Mouse (Mus musculus) gastrocnemius, adult 8-10 months (tissue): Measurements from ENCODE around the gene Gprc5d. TPM values are rescaled to one million over a fixed set of nuclear protein-coding genes. Genes with fewer than 3 reads are reported as not detected.

Source experiments
- DNase-seq, 2 experiments: peaks; one replicate each; pipeline ENCODE4 v3.0.0; 2022; ENCODE audit warnings: low spot score in 2 of 2
- total RNA-seq, 4 experiments: library from RNA; stranded (reverse); gene quantifications; 2 replicates each; pipeline ENCODE4 v1.2.4; 2022

Gene Gprc5d
- total RNA-seq: not detected

- no peak for DNase-seq
Measured at GRCm38 (mm10) chr6:135118183-135118582, at the start of gene Gprc5d. Gene Gprc5d (minus strand): TSS chr6:135118283.

GRCm38 (mm10) chr6:135166712-135167111 lies 48.6 kb upstream of the Gprc5d start:
- no peak for DNase-seq

GRCm38 (mm10) chr6:135166262-135166661 lies 48.2 kb upstream of the Gprc5d start:
- DNase-seq: no peak

DNA sequence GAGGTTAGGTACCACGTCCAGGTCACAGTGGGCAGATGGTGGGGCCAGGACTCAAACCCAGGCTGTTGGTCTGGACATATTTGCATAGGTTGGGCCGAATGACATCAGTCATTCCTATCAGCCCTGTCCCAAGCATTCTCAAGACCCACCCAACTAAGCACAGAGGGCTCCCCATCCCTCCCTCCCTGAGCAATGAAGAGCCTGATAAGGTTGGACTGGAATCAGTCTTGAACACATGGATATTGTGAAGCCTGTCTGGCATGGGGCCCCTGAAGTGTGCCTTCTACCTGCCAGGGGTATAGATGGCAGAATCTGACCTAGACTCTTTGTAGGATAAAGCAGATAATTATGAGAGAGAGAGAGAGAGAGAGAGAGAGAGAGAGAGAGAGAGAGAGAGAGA lies 47.6 kb upstream of the Gprc5d start:
- DNase-seq: no peak

- DNase-seq: no peak
Measured at GRCm38 (mm10) chr6:135165191-135165590, 47.1 kb upstream of the Gprc5d start.

GRCm38 (mm10) chr6:135162861-135163260 lies 44.8 kb upstream of the Gprc5d start:
- DNase-seq: no peak

DNA sequence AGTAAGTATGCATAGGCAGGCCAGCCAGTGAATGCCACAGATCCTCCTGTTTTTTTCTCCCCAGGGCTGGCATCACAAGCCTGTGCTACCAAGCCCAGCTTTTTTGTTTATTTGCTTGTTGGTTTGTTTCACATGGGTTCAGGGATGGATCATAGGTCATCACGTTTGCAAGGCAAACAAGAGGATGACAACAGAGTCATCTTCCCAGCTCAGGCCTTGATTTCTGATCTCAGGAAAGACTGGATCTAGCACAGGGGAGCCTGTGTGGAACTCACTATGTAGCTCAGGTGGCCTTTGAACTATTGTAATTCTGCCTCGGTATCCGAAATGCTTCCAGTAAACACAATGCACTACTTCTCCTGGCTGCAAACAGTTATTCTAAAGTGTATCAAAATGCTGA lies 44.2 kb upstream of the Gprc5d start:
- DNase-seq: no peak

DNA sequence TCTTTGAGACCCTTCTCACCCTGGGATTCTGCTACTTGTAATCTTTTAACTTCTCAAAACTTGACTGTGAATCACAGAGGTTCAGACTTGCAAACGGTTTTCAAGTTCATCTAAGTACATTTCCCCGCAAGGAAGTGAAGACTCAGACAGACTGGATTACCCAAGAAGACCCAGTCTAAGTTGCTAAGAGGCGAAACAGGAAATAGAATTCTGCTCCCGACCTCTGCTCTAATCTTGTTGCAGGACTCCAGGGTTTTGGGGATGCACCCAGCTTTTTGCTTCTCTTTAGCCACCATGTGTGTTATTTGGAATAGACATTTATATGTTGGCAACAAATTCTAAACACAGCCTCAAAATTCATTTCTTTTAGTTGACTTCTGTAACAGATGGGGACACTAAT lies 43.3 kb upstream of the Gprc5d start:
- DNase-seq: no peak

GRCm38 (mm10) chr6:135158509-135158908 lies 40.4 kb upstream of the Gprc5d start:
- DNase-seq: no peak

- DNase-seq: no peak
Measured at GRCm38 (mm10) chr6:135157496-135157895, 39.4 kb upstream of the Gprc5d start.

GRCm38 (mm10) chr6:135156597-135156996 lies 38.5 kb upstream of the Gprc5d start:
- DNase-seq: no peak

- DNase-seq: no peak
Measured at GRCm38 (mm10) chr6:135153719-135154118, 35.6 kb upstream of the Gprc5d start.

GRCm38 (mm10) chr6:135150311-135150710 lies 32.2 kb upstream of the Gprc5d start:
- DNase-seq: no peak

DNA sequence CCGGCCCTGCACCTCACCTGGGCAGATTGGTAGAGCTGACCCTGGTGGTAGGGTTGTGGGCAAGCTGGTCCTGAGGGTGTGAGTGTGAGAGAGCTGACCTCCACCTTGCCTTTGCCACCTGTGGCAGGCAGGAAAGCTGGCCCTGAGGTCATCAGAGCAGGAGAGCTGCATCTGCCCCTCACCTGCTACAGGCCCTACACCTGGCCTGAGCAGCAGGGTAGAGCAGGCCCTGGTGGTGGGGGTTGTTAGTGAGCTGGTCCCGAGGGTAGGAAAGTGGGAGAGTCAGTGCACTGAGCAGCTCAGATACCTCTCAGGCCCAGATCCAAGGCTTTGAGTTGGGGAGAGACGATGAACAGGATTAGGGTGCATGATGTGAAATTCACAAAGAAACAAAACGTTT lies 31.6 kb upstream of the Gprc5d start:
- DNase-seq: no peak

- DNase-seq: no peak
Measured at GRCm38 (mm10) chr6:135149175-135149574, 31.1 kb upstream of the Gprc5d start.

DNA sequence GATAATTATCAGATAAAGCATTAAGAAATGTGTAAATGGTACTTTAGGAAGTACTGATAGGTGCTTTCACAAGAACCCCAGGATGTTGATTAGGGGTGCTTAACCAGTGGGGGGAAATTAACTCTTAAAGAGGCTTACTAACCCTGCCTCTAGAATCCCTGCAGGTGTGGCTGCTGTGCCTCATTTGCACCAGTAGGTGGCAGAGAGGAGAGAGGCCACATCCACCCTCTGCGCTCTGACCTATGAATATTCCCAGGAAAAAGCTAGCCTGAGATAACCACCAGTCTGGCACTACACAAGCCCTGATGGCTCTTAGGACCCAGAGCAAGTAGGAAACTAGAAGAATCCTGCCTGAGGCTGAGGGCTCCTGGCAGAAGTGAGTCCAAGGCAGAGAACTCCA lies 30.4 kb upstream of the Gprc5d start:
- no peak for DNase-seq

DNA sequence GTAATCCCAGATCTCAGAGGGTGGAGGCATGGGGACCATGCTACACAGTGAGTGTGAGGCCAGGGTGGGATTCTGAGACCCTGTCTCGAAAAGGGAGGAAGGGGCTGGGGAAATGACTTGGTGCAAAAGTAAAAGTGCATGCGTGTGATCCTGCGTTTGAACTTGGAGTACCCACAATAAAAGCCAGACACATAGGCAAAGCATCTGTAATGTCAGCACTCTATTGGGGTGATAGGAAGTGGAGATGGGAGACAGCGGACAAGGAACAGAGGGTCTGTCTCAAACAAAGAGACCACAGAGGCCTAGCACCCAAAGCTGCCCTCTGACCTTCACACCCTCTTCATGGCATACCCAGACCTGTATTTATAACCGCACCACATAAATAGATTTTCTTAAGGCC lies 27.9 kb upstream of the Gprc5d start:
- no peak for DNase-seq

GRCm38 (mm10) chr6:135144516-135144915 lies 26.4 kb upstream of the Gprc5d start:
- DNase-seq: no peak

DNA sequence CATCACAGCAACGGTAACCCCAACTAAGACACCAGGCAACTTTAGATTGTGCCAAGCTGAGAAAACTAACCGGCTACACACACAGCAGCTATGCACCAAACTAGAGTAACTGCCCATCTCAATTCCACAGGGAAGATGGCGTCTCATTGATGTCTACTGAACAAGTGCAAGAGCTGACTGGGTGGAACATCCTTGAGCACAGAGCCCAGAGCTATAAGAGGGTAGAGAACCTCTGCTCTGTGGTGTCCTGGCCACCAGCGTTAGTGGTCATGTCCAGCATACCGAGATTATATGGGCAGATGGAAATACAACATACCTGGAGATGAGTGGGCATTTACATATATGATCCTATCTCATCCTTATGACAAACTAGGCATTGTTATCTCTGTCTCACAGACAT lies 25.1 kb upstream of the Gprc5d start:
- DNase-seq: no peak

DNA sequence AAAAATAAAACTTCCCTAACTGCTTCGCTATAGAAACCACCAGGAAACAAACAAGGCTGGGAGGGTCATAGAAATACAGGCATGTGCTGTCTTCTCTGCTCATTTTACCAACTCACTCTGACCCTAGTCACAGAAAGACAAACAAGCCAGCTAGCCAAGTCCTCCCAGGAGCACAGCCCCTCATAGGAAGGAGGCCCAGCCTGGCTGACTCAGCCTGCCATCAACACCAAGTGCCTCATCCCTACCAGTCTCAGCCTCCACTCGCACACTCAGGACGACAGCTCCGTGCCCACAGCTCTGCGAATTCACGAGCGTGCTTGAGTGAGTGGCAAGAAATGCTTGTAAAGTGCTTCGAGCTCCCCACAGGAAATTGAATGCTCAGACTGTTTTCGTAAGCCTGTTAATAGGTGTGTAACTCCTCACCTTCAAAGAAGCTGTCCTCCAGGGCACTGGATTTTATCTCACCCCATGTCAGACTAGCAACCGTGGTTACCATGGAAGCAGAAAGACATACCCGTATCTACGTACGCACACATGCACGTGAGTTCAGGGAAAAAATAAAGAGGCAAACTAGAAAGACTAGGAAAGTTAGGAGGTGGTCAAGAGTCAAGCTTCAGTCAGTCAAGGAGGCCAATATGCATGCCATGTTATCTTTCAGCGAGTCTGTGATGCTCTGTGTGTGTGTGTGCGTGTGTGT lies 23.5 kb upstream of the Gprc5d start:
- no peak for DNase-seq

DNA sequence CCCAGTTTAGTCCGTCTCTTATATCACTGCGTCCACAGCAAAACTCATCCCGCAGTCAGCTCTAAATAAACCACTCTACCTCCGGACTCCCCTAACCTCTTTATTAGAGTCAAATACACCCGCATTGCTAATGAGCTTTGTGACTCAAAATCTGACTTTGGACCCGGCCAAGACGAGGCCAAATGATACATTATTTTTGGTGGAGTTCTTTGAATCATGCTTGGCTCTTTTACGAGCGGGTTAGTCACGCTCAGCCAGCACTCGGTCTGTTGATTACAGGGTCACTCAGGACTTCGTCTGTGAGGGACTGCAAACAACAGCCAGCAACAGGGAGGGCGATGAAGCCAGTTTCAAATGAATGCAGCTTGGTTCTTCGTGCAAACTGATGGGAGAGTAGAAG lies 20.7 kb upstream of the Gprc5d start:
- DNase-seq: no peak

DNA sequence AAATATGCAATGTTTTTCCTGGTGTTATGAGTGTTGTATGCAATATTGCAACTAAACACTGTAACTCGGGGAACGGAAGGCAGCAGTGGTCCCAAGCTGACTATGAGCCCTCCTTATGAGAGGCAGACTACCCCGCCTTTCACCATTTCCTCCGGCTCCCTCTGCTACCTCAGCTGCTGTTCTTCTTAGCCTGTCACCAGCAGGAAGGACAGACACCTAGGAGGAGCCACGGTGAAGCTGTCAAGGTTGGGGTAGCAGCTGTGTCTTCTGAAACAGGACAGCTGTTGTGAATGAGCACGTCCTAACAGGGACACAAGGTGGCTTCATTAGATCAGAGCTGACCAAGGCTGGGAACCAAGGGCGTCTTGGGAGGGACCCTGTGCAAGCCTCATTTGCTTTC lies 20.1 kb upstream of the Gprc5d start:
- no peak for DNase-seq

GRCm38 (mm10) chr6:135137736-135138135 lies 19.7 kb upstream of the Gprc5d start:
- peak; percentile 26 to 45 for DNase-seq
